Mouse (Mus musculus): ENCODE measurements around the gene Cat. TPM values are rescaled to one million over a fixed set of nuclear protein-coding genes. Genes with fewer than 3 reads are reported as not detected.

Cat gene
- polyA plus RNA-seq, 1 experiment from 2014 or later, result 117 TPM

GRCm38 (mm10) chr2:103505956-103506355 is 21.0 kb upstream of the Cat start:
- no peaks in the 10 kb centered on the region for H3K27me3 ChIP-seq (replicated peaks; ENCODE audit: control insufficient read depth, insufficient read depth, low read length)
- 90% methylated on average over 2 of the region's 2 CpGs for WGBS
- ATAC-seq (replicated peaks; ENCODE audit: low FRiP score, low TSS enrichment, low read depth), result no peak
- no peaks in the 10 kb centered on the region for H3K9me3 ChIP-seq (ENCODE audit: control insufficient read depth, low read length)
- H3K9ac ChIP-seq (ENCODE audit: low read length), result no peak overlapping the region
- no peak overlapping the region for H3K4me2 ChIP-seq (ENCODE audit: low read length)
- no peak overlapping the region for H3K4me3 ChIP-seq (ENCODE audit: low read depth, low read length)
- H3K36me3 ChIP-seq (ENCODE audit: control insufficient read depth, insufficient read depth, low read length), result no peaks in the 10 kb centered on the region
- DNase-seq (ENCODE audit: low spot score), result no peak
- H3K4me1 ChIP-seq (replicated peaks; ENCODE audit: control insufficient read depth, insufficient read depth, low read length), result no peaks in the 10 kb centered on the region
- H3K27ac ChIP-seq (ENCODE audit: low read depth), result no peak overlapping the region

- no peaks in the 10 kb centered on the region for H3K9me3 ChIP-seq (ENCODE audit: control insufficient read depth, low read length)
- ATAC-seq (replicated peaks; ENCODE audit: low FRiP score, low TSS enrichment, low read depth), result no peak
- no peak overlapping the region for H3K27ac ChIP-seq (ENCODE audit: low read depth)
- WGBS, result 91% methylated on average over 1 of the region's 1 CpGs
- no peaks in the 10 kb centered on the region for H3K36me3 ChIP-seq (ENCODE audit: control insufficient read depth, insufficient read depth, low read length)
- no peaks in the 10 kb centered on the region for H3K4me1 ChIP-seq (replicated peaks; ENCODE audit: control insufficient read depth, insufficient read depth, low read length)
- no peak overlapping the region for H3K9ac ChIP-seq (ENCODE audit: low read length)
- H3K4me3 ChIP-seq (ENCODE audit: low read depth, low read length), result no peak overlapping the region
- no peaks in the 10 kb centered on the region for H3K27me3 ChIP-seq (replicated peaks; ENCODE audit: control insufficient read depth, insufficient read depth, low read length)
- DNase-seq (ENCODE audit: low spot score), result no peak
- no peak overlapping the region for H3K4me2 ChIP-seq (ENCODE audit: low read length)
Measured at GRCm38 (mm10) chr2:103504463-103504862, 19.5 kb upstream of the Cat start.

- DNase-seq (ENCODE audit: low spot score) (no peak), ATAC-seq (replicated peaks; ENCODE audit: low FRiP score, low TSS enrichment, low read depth) (no peak)
- Histone ChIP-seq H3K36me3 (ENCODE audit: control insufficient read depth, insufficient read depth, low read length) (no peaks in the 10 kb centered on the region), H3K4me1 (replicated peaks; ENCODE audit: control insufficient read depth, insufficient read depth, low read length) (no peaks in the 10 kb centered on the region), H3K4me3 (ENCODE audit: low read depth, low read length) (no peak overlapping the region), H3K4me2 (ENCODE audit: low read length) (no peak overlapping the region), H3K27ac (ENCODE audit: low read depth) (no peak overlapping the region), H3K9ac (ENCODE audit: low read length) (no peak overlapping the region), H3K9me3 (ENCODE audit: control insufficient read depth, low read length) (no peaks in the 10 kb centered on the region), H3K27me3 (replicated peaks; ENCODE audit: control insufficient read depth, insufficient read depth, low read length) (no peaks in the 10 kb centered on the region)
- WGBS, result 73% methylated on average over 2 of the region's 2 CpGs
Measured at GRCm38 (mm10) chr2:103500769-103501168, 15.8 kb upstream of the Cat start.

GRCm38 (mm10) chr2:103495633-103496418 is 10.9 kb upstream of the Cat start:
- no peaks in the 10 kb centered on the region for H3K9me3 ChIP-seq (ENCODE audit: control insufficient read depth, low read length)
- DNase-seq (ENCODE audit: low spot score) (no peak), ATAC-seq (replicated peaks; ENCODE audit: low FRiP score, low TSS enrichment, low read depth) (no peak)
- no peak overlapping the region for H3K27ac ChIP-seq (ENCODE audit: low read depth)
- H3K4me3 ChIP-seq (ENCODE audit: low read depth, low read length), result no peak overlapping the region
- no peaks in the 10 kb centered on the region for H3K4me1 ChIP-seq (replicated peaks; ENCODE audit: control insufficient read depth, insufficient read depth, low read length)
- H3K4me2 ChIP-seq (ENCODE audit: low read length), result no peak overlapping the region
- H3K9ac ChIP-seq (ENCODE audit: low read length), result no peak overlapping the region
- no peaks in the 10 kb centered on the region for H3K36me3 ChIP-seq (ENCODE audit: control insufficient read depth, insufficient read depth, low read length)
- 69% methylated on average over 6 of the region's 6 CpGs for WGBS
- H3K27me3 ChIP-seq (replicated peaks; ENCODE audit: control insufficient read depth, insufficient read depth, low read length), result no peaks in the 10 kb centered on the region

GRCm38 (mm10) chr2:103493827-103494226 is 8.9 kb upstream of the Cat start:
- Histone ChIP-seq H3K4me3 (ENCODE audit: low read depth, low read length) (no peak overlapping the region), H3K27ac (ENCODE audit: low read depth) (no peak overlapping the region)

GRCm38 (mm10) chr2:103492526-103492925 is 7.6 kb upstream of the Cat start:
- no peaks in the 10 kb centered on the region for H3K9me3 ChIP-seq (ENCODE audit: control insufficient read depth, low read length)
- no peak overlapping the region for H3K9ac ChIP-seq (ENCODE audit: low read length)
- H3K27me3 ChIP-seq (replicated peaks; ENCODE audit: control insufficient read depth, insufficient read depth, low read length), result no peaks in the 10 kb centered on the region
- no peaks in the 10 kb centered on the region for H3K36me3 ChIP-seq (ENCODE audit: control insufficient read depth, insufficient read depth, low read length)
- ATAC-seq (replicated peaks; ENCODE audit: low FRiP score, low TSS enrichment, low read depth) (no peak), DNase-seq (ENCODE audit: low spot score) (no peak)
- H3K27ac ChIP-seq (ENCODE audit: low read depth), result no peak overlapping the region
- no peaks in the 10 kb centered on the region for H3K4me1 ChIP-seq (replicated peaks; ENCODE audit: control insufficient read depth, insufficient read depth, low read length)
- WGBS, result 87% methylated on average over 4 of the region's 4 CpGs
- no peak overlapping the region for H3K4me3 ChIP-seq (ENCODE audit: low read depth, low read length)
- H3K4me2 ChIP-seq (ENCODE audit: low read length), result no peak overlapping the region

More at GRCm38 (mm10) chr2:103493827-103494226, 8.9 kb upstream of the Cat start:
- Histone ChIP-seq H3K9me3 (ENCODE audit: control insufficient read depth, low read length) (no peaks in the 10 kb centered on the region), H3K27me3 (replicated peaks; ENCODE audit: control insufficient read depth, insufficient read depth, low read length) (no peaks in the 10 kb centered on the region), H3K4me1 (replicated peaks; ENCODE audit: control insufficient read depth, insufficient read depth, low read length) (no peaks in the 10 kb centered on the region), H3K36me3 (ENCODE audit: control insufficient read depth, insufficient read depth, low read length) (no peaks in the 10 kb centered on the region), H3K4me2 (ENCODE audit: low read length) (no peak overlapping the region), H3K9ac (ENCODE audit: low read length) (no peak overlapping the region)
- DNase-seq (ENCODE audit: low spot score) (no peak), ATAC-seq (replicated peaks; ENCODE audit: low FRiP score, low TSS enrichment, low read depth) (no peak)
- WGBS, result 72% methylated on average over 4 of the region's 4 CpGs

GRCm38 (mm10) chr2:103483986-103484520 is 907 bp downstream of the Cat start:
- H3K9me3 ChIP-seq (ENCODE audit: control insufficient read depth, low read length), result no peaks in the 10 kb centered on the region
- peaks cover 7% of the 10 kb centered on the region; the same call in 1 of the 2 replicates for H3K4me1 ChIP-seq (replicated peaks; ENCODE audit: control insufficient read depth, insufficient read depth, low read length)
- H3K4me2 ChIP-seq (ENCODE audit: low read length), result peak overlapping the region; percentile 86
- H3K27me3 ChIP-seq (replicated peaks; ENCODE audit: control insufficient read depth, insufficient read depth, low read length), result no peaks in the 10 kb centered on the region
- peak overlapping the region; percentile 95 for H3K27ac ChIP-seq (ENCODE audit: low read depth)
- no peak for DNase-seq (ENCODE audit: low spot score)
- peak overlapping the region; percentile 76 for H3K9ac ChIP-seq (ENCODE audit: low read length)
- 16% methylated on average over 5 of the region's 5 CpGs for WGBS
- peak overlapping the region; percentile 90 for H3K4me3 ChIP-seq (ENCODE audit: low read depth, low read length)
- no peak for ATAC-seq (replicated peaks; ENCODE audit: low FRiP score, low TSS enrichment, low read depth)
- H3K36me3 ChIP-seq (ENCODE audit: control insufficient read depth, insufficient read depth, low read length), result no peaks in the 10 kb centered on the region

- H3K27ac ChIP-seq (ENCODE audit: low read depth), result no peak overlapping the region
- DNase-seq (ENCODE audit: low spot score) (no peak), ATAC-seq (replicated peaks; ENCODE audit: low FRiP score, low TSS enrichment, low read depth) (no peak)
- peak overlapping the region; percentile 90 for H3K4me3 ChIP-seq (ENCODE audit: low read depth, low read length)
- WGBS, result 64% methylated on average over 7 of the region's 7 CpGs
- H3K4me1 ChIP-seq (replicated peaks; ENCODE audit: control insufficient read depth, insufficient read depth, low read length), result peaks cover 7% of the 10 kb centered on the region; the same call in 1 of the 2 replicates
- H3K4me2 ChIP-seq (ENCODE audit: low read length), result peak overlapping the region; percentile 86
- 0 out of 2 replicates have a peak overlapping the region, but pooled peaks have one; percentile 6 for H3K9ac ChIP-seq (ENCODE audit: low read length)
- no peaks in the 10 kb centered on the region for H3K9me3 ChIP-seq (ENCODE audit: control insufficient read depth, low read length)
- no peaks in the 10 kb centered on the region for H3K36me3 ChIP-seq (ENCODE audit: control insufficient read depth, insufficient read depth, low read length)
- H3K27me3 ChIP-seq (replicated peaks; ENCODE audit: control insufficient read depth, insufficient read depth, low read length), result no peaks in the 10 kb centered on the region
Measured at GRCm38 (mm10) chr2:103483289-103483985, 1.5 kb downstream of the Cat start.

All from intestine, embryonic 14.5 days (tissue).